Mouse (Mus musculus) heart, adult 11 months (tissue): Measurements from ENCODE around the gene Srbd1.
A peak's percentile ranks its signal among the peaks of the same experiment; 100 is the strongest.

Experiments used
- DNase-seq: peaks from one replicate; pipeline ENCODE4 v3.0.0; 2022

Srbd1 gene

GRCm38 (mm10) chr17:85978876-85979275 is 166.1 kb downstream of the Srbd1 start:
- DNase-seq, result peak; percentile 29

DNA sequence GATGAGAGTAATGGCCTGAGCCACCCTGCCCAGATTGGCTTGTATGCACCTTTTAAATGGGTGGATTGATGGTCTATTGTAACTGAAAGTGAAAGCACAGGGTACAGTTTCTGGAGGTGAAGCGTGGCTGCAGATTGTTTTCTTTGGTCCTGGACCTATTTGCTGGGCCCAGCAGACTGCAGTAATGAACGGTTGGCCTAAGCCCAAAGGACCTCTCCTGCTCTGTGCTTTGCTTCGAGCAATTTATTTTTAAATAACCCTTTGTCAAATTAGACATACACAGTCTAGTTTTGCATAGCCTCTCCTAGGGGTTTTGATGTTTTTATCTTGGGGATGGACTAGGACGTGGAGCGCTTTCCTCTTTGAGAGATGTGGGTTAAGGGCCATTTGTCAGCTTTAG is 169.9 kb downstream of the Srbd1 start:
- peak; percentile 85 for DNase-seq

GRCm38 (mm10) chr17:85974591-85974990 is 170.4 kb downstream of the Srbd1 start:
- DNase-seq, result peak; percentile 66

DNA sequence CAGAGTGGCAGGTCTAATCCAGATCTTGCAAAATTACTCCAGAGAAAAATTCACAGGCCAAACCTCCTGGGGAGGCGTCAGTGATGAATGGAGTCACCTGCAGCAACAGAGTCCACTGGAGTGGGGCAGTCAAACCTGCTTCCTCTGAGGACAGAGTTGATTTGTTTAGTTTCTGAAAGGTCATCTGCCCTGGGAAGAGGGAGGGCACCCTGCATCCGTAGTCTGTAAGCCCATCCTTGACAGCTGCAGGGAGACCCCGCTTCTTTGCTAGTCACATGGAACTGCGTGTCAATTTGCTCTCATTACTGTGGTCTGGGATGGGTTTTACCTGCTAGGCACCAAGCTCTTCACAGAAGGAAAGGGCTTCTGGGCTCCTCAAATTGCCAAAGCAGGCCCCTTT is 173.9 kb downstream of the Srbd1 start:
- DNase-seq, result peak; percentile 79

DNA sequence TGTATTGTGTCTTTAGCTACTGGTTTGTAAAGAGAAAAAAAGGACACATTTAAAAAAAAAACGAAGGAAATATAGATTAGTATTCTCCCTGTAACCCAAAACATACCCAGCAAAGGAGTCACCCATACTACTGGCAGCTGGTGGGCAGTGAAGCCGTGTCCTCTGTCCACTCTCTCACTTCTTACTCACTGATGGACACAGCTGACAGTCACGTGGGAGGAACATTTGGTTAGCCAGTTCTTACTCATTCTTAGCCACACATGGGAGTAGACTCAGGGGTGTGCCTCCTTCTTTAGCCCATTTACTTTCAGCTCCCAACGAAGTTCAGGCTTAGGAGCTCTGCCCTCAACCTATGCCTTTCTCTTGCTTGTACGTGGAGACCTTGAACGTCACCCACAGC is 183.3 kb downstream of the Srbd1 start:
- DNase-seq, result peak; percentile 41

DNA sequence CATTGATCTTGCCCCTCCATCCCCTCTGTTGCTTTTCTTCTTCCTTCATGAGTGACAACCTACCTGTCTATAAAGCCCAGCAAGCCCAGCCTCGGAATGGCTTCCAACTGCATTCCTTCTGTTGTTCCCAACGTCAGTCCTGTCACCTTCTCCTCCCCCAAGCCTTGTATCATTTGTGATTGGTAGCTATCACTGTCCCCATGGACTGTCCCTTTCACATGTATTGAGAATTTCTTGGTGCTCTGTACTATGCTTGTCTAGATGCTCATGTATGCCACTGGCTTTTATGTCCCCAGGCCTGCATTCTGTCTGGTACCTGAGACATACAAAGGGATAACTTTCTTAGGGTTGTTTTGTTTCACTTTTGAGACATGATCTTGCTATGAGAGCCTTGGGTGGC is 193.2 kb downstream of the Srbd1 start:
- peak; percentile 70 for DNase-seq

DNA sequence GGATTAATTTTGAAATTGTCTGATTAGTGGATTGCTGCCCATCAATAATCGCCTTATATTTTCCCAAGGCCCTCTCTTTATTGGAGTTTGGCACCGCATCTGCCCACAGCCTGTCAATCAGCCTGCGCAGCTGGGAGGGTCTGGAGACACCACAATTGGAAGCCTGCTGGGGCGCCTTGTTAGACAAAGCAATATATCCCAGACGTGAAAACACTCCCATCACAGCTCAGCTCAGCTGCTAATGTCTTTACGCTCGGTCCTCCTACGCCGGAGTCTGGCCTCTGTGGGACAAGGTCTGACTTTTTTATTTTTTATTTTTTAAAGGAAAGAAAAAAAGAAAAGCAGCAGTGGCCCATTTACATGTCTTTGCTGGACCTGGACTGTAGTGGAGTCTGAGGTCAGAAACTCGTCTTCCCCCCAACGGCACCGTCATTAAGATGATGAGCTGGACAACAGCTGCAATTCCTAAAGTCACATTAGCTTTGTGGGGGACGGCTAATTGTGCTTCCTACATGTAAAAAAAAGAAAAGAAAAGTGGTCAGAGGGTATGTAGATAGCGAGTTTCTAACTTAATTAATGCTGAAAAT is 195.0 kb downstream of the Srbd1 start:
- DNase-seq, result peak; percentile 88

GRCm38 (mm10) chr17:85948911-85949909 is 195.8 kb downstream of the Srbd1 start:
- peak; percentile 88 for DNase-seq

- DNase-seq, result peak; percentile 54
Observed at GRCm38 (mm10) chr17:85944726-85945125, 200.2 kb downstream of the Srbd1 start.

DNA sequence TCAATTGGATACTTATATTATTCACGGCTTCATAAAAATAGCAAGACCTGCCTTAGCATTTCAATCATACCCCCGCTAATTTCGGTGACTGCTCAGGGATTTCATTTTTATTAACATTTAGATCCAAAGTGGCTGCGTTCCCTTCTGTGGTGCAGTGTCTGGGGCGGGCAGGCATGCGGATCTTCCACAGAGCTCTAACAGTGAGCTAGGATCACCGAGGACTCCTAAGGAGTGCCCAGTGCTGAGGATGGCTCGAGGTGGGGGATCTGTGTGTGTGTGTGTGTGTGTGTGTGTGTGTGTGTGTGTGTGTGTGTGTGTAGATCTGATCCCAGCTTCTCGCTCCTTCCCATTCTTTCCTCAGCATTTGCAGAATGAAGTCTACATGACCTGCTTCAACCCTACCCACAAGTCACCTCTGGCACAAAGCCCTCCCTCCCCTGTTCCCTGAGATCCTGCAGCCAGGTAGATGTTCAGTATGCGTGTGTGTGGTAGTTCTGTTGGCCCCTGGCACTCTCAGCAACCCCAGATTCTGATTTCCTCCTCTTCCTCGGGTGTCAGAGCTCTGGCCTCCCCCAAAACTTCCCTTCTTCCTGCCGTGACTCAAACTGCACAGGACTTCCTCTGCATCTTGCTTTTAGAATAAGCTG is 200.9 kb downstream of the Srbd1 start:
- peak; percentile 54 for DNase-seq

DNA sequence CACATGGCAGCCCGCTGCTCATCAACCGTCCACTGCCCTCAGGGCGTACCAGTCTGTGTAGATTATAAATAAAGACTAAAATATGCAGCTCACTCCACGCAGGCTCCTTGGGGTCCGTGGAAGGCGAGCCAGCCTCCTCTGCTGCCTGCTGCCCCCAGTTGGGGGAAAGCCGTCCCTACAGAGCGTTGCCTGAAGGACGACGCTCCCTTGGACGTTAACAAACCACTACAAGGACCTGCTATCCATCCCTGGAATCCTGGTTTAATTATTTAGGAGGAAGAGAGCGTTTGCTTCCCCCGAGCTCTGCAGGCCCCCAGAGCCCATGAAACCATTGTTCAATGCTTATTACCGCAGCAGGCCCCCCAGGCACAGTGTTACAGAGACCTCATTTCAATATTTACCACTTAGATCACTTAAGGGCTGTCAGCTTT is 201.4 kb downstream of the Srbd1 start:
- no peak for DNase-seq

GRCm38 (mm10) chr17:85943071-85943470 is 201.9 kb downstream of the Srbd1 start:
- peak; percentile 71 for DNase-seq

GRCm38 (mm10) chr17:85942123-85942522 is 202.9 kb downstream of the Srbd1 start:
- peak; percentile 15 for DNase-seq

- no peak for DNase-seq
Observed at GRCm38 (mm10) chr17:85941141-85941738, 203.7 kb downstream of the Srbd1 start.

DNA sequence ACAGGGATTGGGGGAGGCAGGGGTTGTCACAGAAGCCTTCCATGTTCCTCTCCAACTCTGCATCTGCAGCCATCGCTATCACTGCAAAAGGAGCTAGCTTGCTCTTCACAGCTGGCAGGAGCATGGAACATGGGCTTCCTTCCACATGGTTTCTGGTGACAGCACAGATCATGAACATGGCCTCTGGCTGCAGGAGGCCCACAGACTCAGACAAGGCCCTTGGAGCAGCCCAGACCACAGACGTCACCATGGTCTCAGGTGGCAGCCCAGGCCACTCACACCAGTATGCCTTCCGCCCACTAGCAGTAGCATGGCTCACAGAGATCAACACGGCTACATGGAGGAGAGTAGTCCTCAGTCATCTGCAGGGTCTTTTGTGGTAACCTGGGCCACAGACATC is 207.8 kb downstream of the Srbd1 start:
- DNase-seq, result no peak

DNA sequence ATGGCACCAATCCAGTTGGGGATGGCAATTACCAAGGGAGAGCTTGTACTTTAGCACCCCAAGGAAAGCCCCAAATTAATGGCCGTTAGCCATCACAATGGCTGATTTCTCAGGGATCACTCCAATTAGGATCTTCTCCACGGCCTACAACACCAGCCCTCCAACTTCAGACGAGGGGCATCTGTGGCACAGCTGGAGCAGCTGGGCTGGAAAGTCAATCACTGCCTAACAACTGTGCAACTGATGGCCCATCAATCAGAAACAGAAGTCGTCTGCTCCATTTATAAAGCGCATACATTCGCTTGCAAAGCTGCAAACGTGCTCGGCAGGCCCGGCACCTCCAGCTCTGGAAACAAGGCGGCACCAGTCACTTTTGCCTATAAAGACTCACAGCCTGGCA is 209.7 kb downstream of the Srbd1 start:
- no peak for DNase-seq
